Mouse (Mus musculus) spleen, postnatal 10 days (tissue): ENCODE measurements around the gene Ehd4.

Source experiments
- DNase-seq, 2 experiments: peaks; one replicate each; pipeline ENCODE4 v3.0.0; 2021 to 2022; ENCODE audit warnings: low spot score in 2 of 2

The Ehd4 gene

GRCm38 (mm10) chr2:120154361-120154894, at the start of gene Ehd4:
Ehd4 (minus strand) TSS chr2:120154606.
- DNase-seq = peak; percentile 98 to 99

GRCm38 (mm10) chr2:120203742-120204141, 49.3 kb upstream of the Ehd4 start:
- DNase-seq = no peak

GRCm38 (mm10) chr2:120200077-120200476, 45.7 kb upstream of the Ehd4 start:
- no peak for DNase-seq

- DNase-seq = no peak
Observed at GRCm38 (mm10) chr2:120188174-120188573, 33.8 kb upstream of the Ehd4 start.

GRCm38 (mm10) chr2:120187583-120187982, 33.2 kb upstream of the Ehd4 start:
- DNase-seq = no peak

GRCm38 (mm10) chr2:120185527-120186276, 31.3 kb upstream of the Ehd4 start:
- DNase-seq = no peak

- DNase-seq = no peak
Observed at GRCm38 (mm10) chr2:120178936-120179335, 24.5 kb upstream of the Ehd4 start.

- DNase-seq = peak; percentile 45 to 70
Observed at GRCm38 (mm10) chr2:120173718-120174117, 19.3 kb upstream of the Ehd4 start.

GRCm38 (mm10) chr2:120171362-120171761, 17.0 kb upstream of the Ehd4 start:
- DNase-seq = no peak

- peak; percentile 32 to 67 for DNase-seq
Observed at GRCm38 (mm10) chr2:120170726-120171125, 16.3 kb upstream of the Ehd4 start.

- no peak for DNase-seq
Observed at GRCm38 (mm10) chr2:120169382-120169781, 15.0 kb upstream of the Ehd4 start.

- DNase-seq = no peak
Observed at GRCm38 (mm10) chr2:120167763-120168162, 13.4 kb upstream of the Ehd4 start.

- no peak for DNase-seq
Observed at GRCm38 (mm10) chr2:120165474-120165873, 11.1 kb upstream of the Ehd4 start.

- DNase-seq = no peak
Observed at GRCm38 (mm10) chr2:120159434-120159833, 5.0 kb upstream of the Ehd4 start.

- DNase-seq = no peak
Observed at GRCm38 (mm10) chr2:120158846-120159245, 4.4 kb upstream of the Ehd4 start.

- DNase-seq = peak in 1 of 2 experiments; percentile 28
Observed at GRCm38 (mm10) chr2:120158016-120158415, 3.6 kb upstream of the Ehd4 start.

GRCm38 (mm10) chr2:120157606-120158005, 3.2 kb upstream of the Ehd4 start:
- DNase-seq = peak in 1 of 2 experiments; percentile 36

GRCm38 (mm10) chr2:120153586-120154360, 633 bp downstream of the Ehd4 start:
- peak in 1 of 2 experiments; percentile 42 for DNase-seq

- no peak for DNase-seq
Observed at GRCm38 (mm10) chr2:120150571-120150970, 3.8 kb downstream of the Ehd4 start.

GRCm38 (mm10) chr2:120149634-120150033, 4.8 kb downstream of the Ehd4 start:
- no peak for DNase-seq

GRCm38 (mm10) chr2:120147999-120148398, 6.4 kb downstream of the Ehd4 start:
- DNase-seq = no peak

- no peak for DNase-seq
Observed at GRCm38 (mm10) chr2:120147364-120147763, 7.0 kb downstream of the Ehd4 start.

GRCm38 (mm10) chr2:120146543-120146942, 7.9 kb downstream of the Ehd4 start:
- no peak for DNase-seq
